Mouse (Mus musculus): ENCODE measurements around the gene Tacc2. TPM values are rescaled to one million over a fixed set of nuclear protein-coding genes. Genes with fewer than 3 reads are reported as not detected.

Tacc2 gene
- total RNA-seq, 2 experiments from 2014 or later, result 75.1 to 82.4 TPM

DNA sequence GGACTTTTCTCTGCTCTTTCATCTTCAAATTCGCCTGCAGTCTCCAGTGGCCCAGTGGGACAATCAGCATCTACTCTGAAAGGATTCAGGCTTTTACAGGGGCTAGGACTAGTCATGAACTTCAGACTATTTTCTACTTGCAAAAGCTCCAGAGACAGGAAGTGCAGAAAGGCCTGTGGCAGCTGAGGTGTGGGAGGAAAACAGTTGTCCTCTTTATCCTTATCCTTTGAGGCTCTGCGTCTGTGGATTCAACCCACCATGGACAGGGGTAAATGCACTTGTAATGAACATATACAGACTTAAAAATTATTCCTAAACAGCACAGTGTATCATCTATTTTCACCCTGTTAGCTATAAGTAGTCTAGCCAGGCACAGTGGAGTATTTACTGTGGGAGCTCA, 27.2 kb downstream of the Tacc2 start:
- DNase-seq (ENCODE audit: extremely low spot score in 1 of 2, low spot score in 1 of 2), result no peak

DNA sequence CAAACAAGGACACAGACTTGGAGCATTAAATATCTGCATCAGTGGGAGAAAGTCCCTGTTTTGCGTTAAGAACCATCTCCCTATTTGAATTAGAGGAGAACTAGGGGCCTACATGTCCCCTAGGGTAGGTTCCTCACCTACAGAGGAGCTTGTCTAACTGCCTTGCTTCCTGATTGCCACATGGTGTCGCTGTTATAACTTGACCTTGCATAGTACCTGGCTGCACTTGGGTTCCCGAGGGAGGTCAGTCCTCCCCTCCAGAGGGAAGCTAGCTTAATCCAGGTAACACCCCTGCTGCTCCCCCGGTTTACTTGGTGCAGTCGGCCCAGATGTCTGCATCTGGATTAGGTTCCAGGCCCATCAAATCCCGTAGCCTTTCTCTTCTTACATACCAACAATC, 27.9 kb downstream of the Tacc2 start:
- DNase-seq (ENCODE audit: extremely low spot score in 1 of 2, low spot score in 1 of 2), result no peak

DNA sequence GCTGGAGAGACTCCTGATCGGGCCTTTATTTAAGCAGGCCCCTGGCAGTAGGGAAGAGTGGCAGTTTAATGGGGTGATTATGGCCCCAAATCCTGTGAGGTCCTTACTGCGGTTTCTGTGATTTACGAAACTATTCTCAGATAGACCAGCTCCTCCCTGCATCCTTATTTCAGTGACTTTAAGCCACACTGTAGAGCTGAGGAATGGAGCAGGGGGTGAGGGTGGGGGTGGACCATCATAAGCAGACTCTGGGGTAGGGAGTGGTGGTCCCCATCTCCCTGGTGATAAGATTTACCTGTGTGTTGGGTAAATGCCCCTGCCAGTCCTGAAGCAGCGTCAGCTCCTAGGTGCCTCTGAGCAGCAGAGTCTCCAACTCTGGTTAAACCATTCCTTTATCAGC, 29.7 kb downstream of the Tacc2 start:
- DNase-seq (ENCODE audit: extremely low spot score in 1 of 2, low spot score in 1 of 2), result no peak

DNA sequence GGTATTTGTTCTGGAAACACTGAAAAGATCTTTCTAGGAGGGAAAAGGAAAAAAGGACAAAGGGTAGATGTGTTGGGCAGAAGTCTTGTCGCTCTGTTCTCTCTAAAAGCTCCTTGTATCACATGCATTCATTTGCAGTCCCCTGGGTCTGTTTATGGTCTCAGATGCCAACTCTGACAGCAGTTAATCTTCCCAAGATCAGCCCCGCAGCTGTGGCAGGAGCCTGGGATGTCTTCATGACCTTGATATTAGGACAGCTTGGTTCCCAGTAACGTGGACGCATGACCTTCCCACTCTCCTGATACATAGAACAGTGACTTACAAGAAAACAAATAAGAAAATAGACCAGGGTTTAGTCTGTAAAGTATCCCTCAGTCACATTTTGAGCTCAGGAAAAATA, 36.7 kb downstream of the Tacc2 start:
- DNase-seq (ENCODE audit: extremely low spot score in 1 of 2, low spot score in 1 of 2), result no peak

DNA sequence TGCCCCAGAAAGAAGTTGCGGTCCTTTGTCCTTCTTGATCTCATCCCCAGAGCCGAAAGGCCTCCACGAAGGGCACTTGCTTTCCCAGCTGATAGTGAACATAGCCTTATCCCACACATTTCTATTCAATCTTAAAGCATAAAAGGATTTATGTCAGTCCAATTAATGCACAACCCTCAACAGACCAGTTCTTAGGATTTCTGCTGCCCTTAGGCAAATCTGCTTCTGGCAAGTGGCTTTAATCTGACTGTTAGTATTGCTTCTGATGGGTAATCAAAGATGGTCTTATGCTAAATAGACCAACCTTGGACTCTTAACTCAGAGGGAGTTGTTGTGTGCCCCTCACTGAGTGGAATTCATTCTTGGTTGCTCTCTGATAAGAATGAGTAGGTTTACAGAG, 40.4 kb downstream of the Tacc2 start:
- no peak for DNase-seq (ENCODE audit: extremely low spot score in 1 of 2, low spot score in 1 of 2)

DNA sequence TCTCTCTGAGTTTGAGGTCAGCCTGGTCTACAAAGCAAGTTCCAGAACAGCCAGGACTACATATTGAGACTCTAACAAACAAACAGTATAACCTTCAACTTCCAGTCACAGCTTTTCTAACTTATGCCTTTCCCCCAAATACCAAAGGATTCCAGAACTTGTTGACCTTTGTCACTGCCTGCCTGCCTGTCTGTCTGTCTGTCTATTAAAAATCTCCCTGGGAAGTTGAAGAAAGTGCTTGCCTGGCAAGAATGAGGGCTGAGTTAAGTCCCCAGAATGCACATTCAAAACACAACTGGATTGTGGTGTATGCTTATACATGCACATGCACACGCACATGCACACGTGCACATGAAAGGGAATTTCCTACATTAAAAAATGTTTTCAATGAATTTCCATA, 43.8 kb downstream of the Tacc2 start:
- DNase-seq (ENCODE audit: extremely low spot score in 1 of 2, low spot score in 1 of 2), result no peak

DNA sequence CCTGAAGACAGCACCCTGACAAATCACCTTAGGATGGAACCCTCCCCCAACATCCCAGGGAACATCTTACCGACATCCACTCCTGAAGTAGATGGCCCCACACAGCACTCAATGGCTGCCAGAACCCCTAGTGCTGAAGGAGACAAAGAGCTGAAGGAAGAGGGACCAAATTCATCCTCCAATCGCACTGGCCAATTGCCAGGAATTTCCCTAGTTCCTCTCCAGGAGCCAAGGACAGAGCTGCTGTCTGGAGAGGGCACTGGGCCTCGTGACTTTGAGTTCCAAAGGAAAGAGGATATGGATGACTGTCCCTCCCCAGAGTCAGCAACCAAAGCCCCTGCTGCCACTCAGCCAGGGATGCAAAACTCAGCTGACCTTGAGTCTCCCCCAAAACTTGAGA, 44.7 kb downstream of the Tacc2 start:
- DNase-seq (ENCODE audit: extremely low spot score in 1 of 2, low spot score in 1 of 2), result no peak

DNA sequence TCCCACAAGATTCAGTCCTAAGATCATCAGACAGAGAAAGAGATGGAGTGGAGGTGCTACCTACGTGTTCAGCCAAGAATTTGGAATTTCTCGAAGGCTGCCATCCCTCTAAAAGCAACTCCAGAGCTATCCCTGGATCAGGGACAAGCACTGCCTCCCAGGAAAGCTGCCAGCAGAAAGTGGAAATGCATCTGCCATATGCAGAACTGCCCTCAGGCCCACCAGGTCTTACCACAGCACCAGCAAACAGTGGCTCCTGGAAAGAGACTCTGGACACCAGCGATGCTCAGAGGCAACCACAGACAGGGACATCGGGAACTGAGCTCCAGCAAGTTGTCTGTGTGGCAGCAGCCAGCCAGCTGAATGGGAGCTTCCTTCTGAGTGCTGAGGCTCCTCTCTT, 45.1 kb downstream of the Tacc2 start:
- DNase-seq (ENCODE audit: extremely low spot score in 1 of 2, low spot score in 1 of 2), result no peak

DNA sequence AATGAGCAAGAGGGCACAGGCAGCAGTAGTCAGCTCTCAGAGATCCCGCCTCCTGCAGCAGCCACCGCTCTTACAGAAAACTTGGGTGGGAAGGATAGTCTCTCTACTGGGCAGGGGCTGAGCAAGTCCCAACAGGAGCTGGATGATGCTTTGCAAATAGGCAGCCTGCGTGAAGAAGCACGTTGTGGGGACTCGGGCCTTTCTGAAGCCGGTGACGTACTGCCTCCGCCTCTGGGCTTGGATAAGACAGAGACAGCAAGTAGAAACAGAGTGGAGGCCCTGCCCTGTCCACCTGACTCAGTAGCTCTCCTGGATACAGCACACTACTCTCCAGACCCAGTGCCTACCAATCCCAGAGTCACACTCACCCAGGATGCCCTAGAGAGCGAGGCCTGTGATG, 47.1 kb downstream of the Tacc2 start:
- no peak for DNase-seq (ENCODE audit: extremely low spot score in 1 of 2, low spot score in 1 of 2)

DNA sequence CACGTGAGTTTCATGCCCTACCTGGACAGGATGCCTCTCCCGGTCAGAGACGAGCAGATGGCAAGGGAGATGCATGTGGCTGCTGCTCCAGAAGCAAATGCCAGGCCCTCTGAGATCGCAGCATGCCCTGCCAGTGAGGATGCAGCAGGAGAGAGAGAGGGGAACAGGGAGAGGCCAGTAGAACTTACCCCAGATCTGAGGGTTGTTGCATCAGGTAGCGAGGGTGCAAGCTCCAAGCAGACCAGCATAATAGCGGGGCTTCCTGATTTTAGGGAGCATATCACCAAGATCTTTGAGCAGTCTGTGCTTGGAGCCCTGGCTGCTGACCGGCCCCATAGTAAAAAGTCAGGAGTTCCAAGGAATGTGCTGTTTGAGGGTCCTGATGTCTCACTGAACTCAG, 48.1 kb downstream of the Tacc2 start:
- no peak for DNase-seq (ENCODE audit: extremely low spot score in 1 of 2, low spot score in 1 of 2)

DNA sequence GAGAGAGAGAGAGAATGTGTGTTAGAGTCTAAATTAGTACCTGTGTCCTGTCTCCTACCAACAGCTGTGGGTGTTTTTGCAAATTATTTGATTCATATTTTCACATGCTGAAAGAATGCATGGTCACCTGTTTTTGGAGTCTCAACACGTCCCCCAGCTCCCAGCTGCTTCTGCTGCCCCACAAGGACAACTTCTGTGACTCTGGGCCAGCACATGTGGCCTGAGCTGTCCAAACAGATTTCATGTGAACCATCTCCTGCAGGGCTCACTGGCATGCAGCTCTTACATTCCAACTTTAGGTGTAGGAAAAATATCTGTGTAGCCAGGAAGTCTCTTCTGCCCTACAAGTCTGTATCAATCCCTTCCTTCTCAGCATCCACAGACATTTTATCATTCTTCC, 51.4 kb downstream of the Tacc2 start:
- no peak for DNase-seq (ENCODE audit: extremely low spot score in 1 of 2, low spot score in 1 of 2)

DNA sequence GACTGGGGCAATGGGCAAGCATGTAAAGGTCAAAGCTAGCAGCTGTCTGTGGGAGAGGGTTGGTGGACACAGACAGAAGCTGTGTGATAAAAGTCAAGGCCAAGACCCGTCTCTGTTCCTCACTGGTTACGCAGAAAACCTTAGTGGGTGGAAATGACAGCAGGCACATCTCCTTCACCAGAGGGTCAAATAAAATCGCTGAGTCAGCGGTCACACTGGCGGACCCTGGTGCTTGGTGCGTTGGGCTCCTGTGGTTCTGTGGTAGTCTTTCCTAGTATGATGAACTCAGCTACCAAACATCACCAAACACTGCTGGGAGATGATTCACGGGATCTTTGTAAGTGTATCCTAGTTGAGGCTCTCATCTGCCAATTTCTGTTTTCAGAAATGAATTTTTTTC, 52.8 kb downstream of the Tacc2 start:
- DNase-seq (ENCODE audit: extremely low spot score in 1 of 2, low spot score in 1 of 2), result no peak

DNA sequence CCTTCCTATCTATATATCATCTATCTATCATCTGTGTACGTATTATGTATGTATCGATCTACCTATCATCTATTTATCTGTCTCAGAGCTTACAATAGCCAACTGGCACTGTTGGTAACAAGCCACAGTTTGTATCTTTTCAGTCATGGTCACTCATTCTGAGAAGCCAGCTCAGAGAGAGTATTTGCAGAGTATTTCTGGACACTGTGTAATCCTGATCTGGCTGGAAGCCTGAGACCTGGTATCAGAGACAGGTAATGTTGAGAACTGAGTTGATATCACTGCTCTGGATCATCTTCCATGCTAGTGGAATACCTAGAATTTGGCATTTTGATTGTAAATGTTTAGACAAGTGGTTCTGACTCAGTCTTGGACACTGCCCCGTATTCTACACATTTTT, 53.7 kb downstream of the Tacc2 start:
- no peak for DNase-seq (ENCODE audit: extremely low spot score in 1 of 2, low spot score in 1 of 2)

DNA sequence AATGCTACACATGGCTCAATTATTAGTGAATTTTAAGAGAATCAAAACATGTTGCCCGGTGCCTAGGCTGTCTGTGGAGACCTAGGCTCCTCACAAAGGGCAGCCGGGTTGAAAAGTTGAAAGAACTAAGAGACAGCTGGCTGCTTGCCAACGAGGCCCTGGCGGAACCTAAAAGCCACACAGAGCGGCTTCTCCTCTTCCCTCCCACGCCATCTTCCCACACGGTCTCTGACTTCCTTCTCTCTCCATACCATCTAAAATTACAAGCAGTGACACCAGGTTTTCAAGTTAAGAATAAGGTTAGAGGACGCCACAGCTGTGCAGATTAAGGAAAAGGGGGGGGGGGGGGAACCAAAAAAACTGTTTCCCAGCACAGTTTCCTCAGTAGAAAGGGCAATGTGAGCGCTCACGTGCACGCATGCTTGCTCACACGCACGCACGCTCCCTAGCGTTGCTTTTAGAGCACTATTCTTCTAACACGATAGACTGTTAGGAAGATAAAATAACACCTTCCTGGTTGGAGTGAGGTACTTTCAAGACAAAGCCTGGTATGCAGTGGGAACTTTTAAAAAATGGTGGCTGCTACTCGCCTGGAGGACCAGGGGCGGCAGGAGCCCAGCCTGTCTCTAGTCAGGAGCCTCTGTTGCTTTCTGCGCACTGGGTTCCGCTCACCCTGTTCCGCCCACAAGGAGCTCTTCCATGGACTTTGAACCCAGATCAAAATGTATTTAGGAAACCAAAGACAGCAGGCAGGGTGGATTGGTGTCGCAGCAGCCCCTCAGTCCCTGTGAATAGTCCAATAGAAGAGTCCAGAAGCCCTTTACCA, 54.5 kb downstream of the Tacc2 start:
- no peak for DNase-seq (ENCODE audit: extremely low spot score in 1 of 2, low spot score in 1 of 2)

DNA sequence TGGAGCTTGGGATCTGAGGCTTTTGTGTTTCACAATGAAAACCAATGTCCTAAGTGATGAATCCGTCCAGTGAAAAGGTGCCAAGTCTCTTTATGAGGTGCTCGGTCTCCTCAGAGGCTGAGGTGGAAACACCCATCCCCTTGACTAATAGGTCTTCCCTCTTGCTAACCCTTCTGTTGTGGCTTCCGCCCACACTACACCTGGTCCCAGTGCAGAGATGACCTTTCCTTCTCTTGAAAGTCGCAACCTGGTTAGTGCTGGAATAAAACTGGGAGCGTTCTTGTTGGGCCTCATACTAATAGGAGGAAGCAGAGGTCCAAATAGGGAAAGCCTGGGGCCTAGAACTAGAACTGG, 55.1 kb downstream of the Tacc2 start:
- no peak for DNase-seq (ENCODE audit: extremely low spot score in 1 of 2, low spot score in 1 of 2)

DNA sequence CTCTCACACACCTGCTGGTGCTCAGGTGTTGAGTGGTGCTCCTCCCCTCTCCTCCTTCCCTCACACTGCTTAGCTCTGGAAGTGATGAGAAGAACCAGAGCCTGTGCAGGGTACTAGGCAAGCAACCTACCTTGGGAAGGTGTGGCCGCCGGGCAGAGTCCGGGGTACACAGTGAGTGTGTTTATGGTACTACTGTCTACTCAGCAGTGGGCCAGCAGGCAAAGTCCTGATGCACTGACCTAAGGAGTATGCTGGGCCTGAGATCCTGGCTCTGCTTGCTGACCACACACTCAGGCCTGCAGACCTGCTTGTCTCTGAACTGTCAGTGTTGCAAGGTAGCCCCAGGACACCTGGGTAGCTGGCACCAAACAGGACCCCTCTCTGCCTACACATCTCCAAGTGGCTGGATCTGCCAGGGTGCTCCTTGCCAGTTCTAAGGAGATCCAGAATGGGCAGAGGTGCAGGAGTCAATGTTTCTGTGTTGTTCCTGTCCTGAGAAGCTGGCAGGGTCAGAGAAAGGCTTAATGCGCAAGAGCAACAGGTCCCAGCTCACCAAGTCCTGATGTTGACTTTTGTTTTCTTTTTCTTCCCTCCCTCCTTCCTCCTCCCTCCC, 57.1 kb downstream of the Tacc2 start:
- DNase-seq (ENCODE audit: extremely low spot score in 1 of 2, low spot score in 1 of 2), result no peak

DNA sequence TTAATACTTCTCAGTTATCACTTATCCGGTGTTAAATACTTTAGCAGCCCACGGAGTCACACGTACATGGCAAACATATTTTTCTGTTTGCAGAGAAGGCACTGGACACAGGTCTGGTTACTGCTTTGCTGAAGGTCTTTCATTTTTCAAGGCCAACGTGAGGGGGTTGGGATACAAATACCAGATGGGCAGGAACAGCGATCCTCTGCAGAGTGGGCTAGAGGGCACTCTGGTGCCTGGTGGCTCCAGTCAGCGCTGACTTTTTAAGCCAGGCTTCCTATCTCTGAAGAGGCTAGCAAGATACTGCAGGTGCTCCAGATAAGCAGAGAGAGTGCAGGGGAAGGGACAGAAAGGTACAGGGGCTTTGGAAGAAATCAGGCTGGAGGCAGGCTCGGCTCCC, 58.0 kb downstream of the Tacc2 start:
- DNase-seq (ENCODE audit: extremely low spot score in 1 of 2, low spot score in 1 of 2), result no peak

DNA sequence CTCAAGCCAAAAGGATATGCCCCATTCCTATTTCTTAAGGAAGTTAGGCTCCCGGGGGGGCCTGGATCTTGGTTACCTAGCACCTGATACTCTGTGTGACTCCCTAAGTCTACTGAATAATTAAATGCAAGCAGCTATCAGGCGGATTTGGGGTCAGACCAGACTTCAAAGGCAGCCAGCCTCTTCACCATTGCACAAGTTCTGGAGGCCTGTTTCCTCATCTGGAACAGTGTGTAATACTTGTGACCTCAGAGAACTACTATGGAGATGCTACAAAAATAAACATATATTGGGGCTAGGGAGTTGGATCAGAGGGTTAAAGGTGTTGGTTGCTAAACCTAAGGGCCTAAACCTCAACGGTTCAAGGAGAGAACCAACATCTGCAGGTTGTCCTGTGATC, 59.0 kb downstream of the Tacc2 start:
- no peak for DNase-seq (ENCODE audit: extremely low spot score in 1 of 2, low spot score in 1 of 2)

DNA sequence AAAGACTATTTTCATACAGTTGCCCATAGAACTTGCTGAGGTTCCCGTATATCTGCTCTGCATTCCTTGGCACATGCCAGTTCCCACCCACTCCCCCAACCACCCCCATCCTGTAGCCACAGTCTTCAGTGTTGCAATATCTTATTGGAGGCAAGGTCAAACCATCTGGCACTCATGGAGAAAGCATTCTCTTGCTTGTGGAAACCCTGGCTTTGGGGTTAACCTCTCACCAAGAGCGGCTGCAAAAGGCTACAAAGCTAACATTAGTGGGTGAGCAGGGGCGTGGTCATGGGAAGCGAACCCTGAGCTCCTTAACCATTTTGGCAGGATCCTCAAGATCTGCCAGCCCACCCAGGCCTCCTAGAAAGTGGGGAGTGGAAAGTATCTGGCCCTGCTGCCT, 59.7 kb downstream of the Tacc2 start:
- no peak for DNase-seq (ENCODE audit: extremely low spot score in 1 of 2, low spot score in 1 of 2)

DNA sequence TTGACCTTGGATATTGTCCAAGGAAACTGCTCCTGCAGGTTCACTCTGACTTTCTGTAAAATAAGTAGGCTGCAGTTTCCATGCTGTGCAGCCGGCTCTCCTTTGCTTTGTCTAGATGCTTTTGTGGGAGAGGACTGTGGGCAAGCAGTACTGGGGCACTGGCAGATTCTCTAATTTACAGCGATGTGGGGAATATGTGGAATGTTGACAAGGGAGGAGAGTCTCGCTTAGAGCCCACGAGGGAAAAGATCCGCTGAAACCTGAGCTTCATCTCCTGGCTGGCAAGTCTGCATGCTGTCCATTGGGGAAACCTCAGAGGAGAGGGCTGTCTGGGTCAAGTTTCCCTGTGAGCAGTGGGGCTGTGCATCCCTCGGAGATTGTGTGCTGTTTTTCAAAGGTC, 60.6 kb downstream of the Tacc2 start:
- DNase-seq (ENCODE audit: extremely low spot score in 1 of 2, low spot score in 1 of 2), result no peak

DNA sequence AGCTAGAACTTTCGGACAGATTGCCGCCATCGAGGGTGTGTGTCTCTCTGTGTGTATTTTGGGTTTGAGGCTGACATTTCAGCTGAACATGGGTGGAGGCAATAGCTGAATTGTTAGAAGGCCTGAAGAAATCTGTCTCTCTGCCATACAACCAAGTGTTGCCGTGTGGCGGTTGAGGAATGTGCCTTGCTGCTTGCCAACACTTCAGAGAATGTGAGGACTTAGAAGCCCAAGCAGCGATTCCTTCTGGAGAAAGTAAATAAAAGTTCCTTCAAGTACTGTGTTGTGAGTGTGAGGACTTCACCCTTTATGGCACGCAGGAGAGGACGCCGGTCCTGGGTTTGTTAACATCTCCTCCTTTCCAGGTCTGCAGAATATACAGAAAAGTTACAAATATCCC, 63.4 kb downstream of the Tacc2 start:
- no peak for DNase-seq (ENCODE audit: extremely low spot score in 1 of 2, low spot score in 1 of 2)

DNA sequence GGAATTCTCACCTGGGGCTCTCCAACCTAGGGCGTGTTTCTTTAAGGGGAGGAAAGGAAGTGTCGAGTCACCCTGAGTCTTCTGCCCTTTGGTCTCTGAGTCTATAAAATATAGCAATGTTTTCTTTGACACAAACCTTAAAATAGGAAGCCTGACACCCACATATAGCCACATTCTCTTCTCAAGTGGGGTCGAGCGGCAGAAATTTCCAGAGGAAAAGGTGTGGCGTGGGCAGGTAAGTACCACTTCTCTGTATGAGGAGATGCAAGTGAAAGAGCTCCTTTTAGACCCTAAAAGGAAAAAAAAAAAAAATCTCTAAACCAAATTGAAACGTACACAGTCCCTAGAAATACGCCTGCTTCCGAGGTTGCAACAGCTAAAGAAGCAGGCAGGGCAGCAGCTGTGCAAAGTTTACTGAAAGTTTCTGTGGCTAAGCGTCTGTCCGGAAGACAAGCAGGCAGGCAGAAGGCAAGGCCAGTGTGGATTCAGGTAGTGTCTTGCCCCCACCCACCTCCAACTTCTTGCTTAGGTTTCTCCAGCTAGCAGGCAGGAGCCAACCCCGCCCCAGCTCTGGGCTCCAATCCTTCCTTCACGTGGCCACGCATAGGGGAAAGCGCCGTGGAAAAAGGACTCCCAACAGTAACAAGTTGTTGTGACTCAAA, 68.2 kb downstream of the Tacc2 start:
- no peak for DNase-seq (ENCODE audit: extremely low spot score in 1 of 2, low spot score in 1 of 2)

Measured in layer of hippocampus, postnatal 25 days (tissue).